Mouse (Mus musculus): Measurements from ENCODE around the gene Cd72.

DNA sequence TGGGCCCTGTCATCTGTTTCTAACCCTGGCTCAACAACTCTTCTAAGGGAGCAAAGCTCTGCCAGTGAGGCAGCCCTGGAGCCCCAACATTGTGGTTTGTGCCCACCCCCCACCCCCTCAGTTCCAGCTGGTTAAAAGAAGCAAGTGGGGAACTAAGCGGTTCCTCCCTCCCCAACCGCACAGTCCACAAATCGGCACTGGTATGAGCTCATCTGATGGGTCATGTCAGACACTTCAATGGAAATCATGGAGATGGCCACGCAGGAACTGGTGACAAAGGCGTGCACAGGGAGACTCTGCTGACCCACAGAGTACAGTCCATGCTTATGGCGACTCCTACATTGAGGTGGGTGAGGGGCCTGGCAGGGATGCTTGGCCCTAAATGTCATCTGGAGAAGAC is 11.5 kb upstream of the Cd72 start:
- TF ChIP-seq POLR2A (IDR thresholded peaks at IDR 0.05; ENCODE audit: low read depth, low read length): no peak
- no peak for TF ChIP-seq CTCF (IDR thresholded peaks at IDR 0.05; ENCODE audit: extremely low read depth, insufficient read depth, insufficient read length, insufficient replicate concordance)
